In genomic region chr2:65336608-65337007, GRCm38 (mm10) we compare ENCODE assay signal across 17 mouse cellular contexts. TPM values are rescaled to one million over a fixed set of nuclear protein-coding genes. Genes with fewer than 3 reads are reported as not detected.
"Had no signal": no experiment of that assay in that cellular context is flagged by ENCODE, and none has a peak within 500 bp of the region (broad histone marks: within the 10 kb centered on the region; RNA-seq: fewer than 3 reads in every experiment).

No protein-coding gene starts in this region.

- DNase-seq: kidney, adult 11 months; kidney, adult 9 months; kidney, postnatal 4 days; liver, embryonic 13.5 days; lung, adult 18-20 months; lung, postnatal 36 days; midbrain, embryonic 14.5 days; right cerebral cortex, postnatal 14 days had no signal

- H3K36me3 ChIP-seq: limb, embryonic 15.5 days; liver, embryonic 13.5 days; midbrain, embryonic 10.5 days; neural tube, embryonic 13.5 days had no signal

- H3K9me3 ChIP-seq: limb, embryonic 15.5 days; liver, embryonic 13.5 days; midbrain, embryonic 10.5 days; neural tube, embryonic 13.5 days had no signal

- H3K27ac ChIP-seq: kidney, postnatal 0 days; layer of hippocampus, adult 2 months; left cerebral cortex, adult 2 months; limb, embryonic 15.5 days; liver, embryonic 13.5 days; midbrain, embryonic 10.5 days; neural tube, embryonic 13.5 days had no signal

- ATAC-seq: lung, postnatal 0 days had no signal

- H3K27me3 ChIP-seq: limb, embryonic 15.5 days; liver, embryonic 13.5 days; neural tube, embryonic 13.5 days had no signal

- H3K4me3 ChIP-seq: layer of hippocampus, adult 2 months; left cerebral cortex, adult 2 months; limb, embryonic 15.5 days; liver, embryonic 13.5 days; midbrain, embryonic 10.5 days; neural tube, embryonic 13.5 days had no signal

- H3K9ac ChIP-seq: limb, embryonic 15.5 days; liver, embryonic 13.5 days; neural tube, embryonic 13.5 days had no signal

- H3K4me2 ChIP-seq: limb, embryonic 15.5 days; liver, embryonic 13.5 days; neural tube, embryonic 13.5 days had no signal

RNA-seq across cellular contexts. Expression of gene Slc38a11, which starts 27.2 kb away (rescaled TPM):
- total RNA-seq: megakaryocyte progenitor cell, adult 5-6 weeks had no signal
- polyA plus RNA-seq: intestine, embryonic 14.5 days; liver, embryonic 13.5 days had no signal
